Mouse (Mus musculus) hindbrain, embryonic 16.5 days (tissue): ENCODE results near the gene Exoc6b. TPM values are rescaled to one million over a fixed set of nuclear protein-coding genes. Genes with fewer than 3 reads are reported as not detected.

ENCODE experiments used
- ATAC-seq: fragments of 200-750 bp; cut with Nextera tagmentation; 2 replicates; pipeline ENCODE4 v1.8.0; 2017; ENCODE audit warnings: moderate TSS enrichment, moderate library complexity
- H3K27ac ChIP-seq: fragments of 300-500 bp; sonication (generic); 2 replicates; pipeline ENCODE4 v1.5.1; 2014; ENCODE audit warnings: low read depth, mild to moderate bottlenecking, control low read depth, low read length, moderate library complexity
- H3K27me3 ChIP-seq: fragments of 300-500 bp; sonication (generic); replicated peaks from 2 replicates; pipeline ENCODE4 v1.6.1; 2014; ENCODE audit warnings: low read length; ENCODE audit not compliant: control insufficient read depth, insufficient read depth
- H3K36me3 ChIP-seq: fragments of 300-500 bp; sonication (generic); 2 replicates; pipeline ENCODE4 v1.6.1; 2014; ENCODE audit warnings: mild to moderate bottlenecking, low read length, moderate library complexity, mixed read lengths; ENCODE audit not compliant: control insufficient read depth, insufficient read depth
- H3K4me1 ChIP-seq: fragments of 300-500 bp; sonication (generic); 2 replicates; pipeline ENCODE4 v1.6.1; 2014; ENCODE audit warnings: low read depth, low read length; ENCODE audit not compliant: control insufficient read depth, insufficient read depth
- H3K4me2 ChIP-seq: fragments of 300-500 bp; sonication (generic); 2 replicates; pipeline ENCODE4 v1.6.1; 2014; ENCODE audit warnings: mild to moderate bottlenecking, low read length, control low read depth, moderate library complexity
- H3K4me3 ChIP-seq: fragments of 300-500 bp; sonication (generic); 2 replicates; pipeline ENCODE4 v1.5.1; 2014; ENCODE audit warnings: mild to moderate bottlenecking, low read length, control low read depth, moderate library complexity
- H3K9ac ChIP-seq: fragments of 300-500 bp; sonication (generic); 2 replicates; pipeline ENCODE4 v1.6.1; 2014; ENCODE audit warnings: low read depth, mild to moderate bottlenecking, control low read depth, low read length, moderate library complexity
- H3K9me3 ChIP-seq: fragments of 300-500 bp; sonication (generic); 2 replicates; pipeline ENCODE4 v1.6.1; 2014; ENCODE audit warnings: mild to moderate bottlenecking, low read length, moderate library complexity; ENCODE audit not compliant: control insufficient read depth
- WGBS: fragments of 180-500 bp; shearing (Covaris S2); extraction: QIAGEN DNeasy Blood & Tissue Kit; methylation state at CpG from one replicate; pipeline ENCODE4 v1.1.7; 2014; 5-methylcytosine and 5-hydroxymethylcytosine counted together
- polyA plus RNA-seq: library from polyadenylated mRNA; unstranded; fragments of >200 nt; fragmentation: Nextera tagmentation; extraction: Ambion mirVana; gene quantifications from 2 replicates; pipeline ENCODE4 v1.2.1, GENCODE M21; 2015

Exoc6b gene
- polyA plus RNA-seq, 1 experiment from 2014 or later: 46.5 TPM

DNA sequence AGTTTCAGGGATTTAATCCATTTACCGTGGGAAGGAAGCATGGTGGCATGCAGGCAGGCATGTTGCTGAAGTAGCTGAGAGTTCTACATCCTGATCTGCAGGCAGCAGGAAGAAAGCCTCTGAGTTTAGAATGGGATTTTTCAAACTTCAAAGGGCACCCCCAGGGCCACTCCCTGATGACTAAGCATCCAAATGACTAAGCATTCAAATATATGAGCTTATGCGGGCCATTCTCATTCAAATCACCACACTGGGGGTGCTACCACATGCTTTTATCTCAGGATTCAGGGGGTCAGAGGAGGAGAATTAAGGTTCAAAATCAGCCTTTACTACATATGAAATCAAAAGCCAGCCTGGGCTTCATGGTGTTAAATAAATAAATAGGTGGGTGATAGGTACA lies 5.7 kb upstream of the Exoc6b start:
- Histone ChIP-seq H3K4me2 (no peak overlapping the region), H3K4me1 (no peaks in the 10 kb centered on the region), H3K27ac (no peak overlapping the region), H3K9ac (no peak overlapping the region), H3K27me3 (no peaks in the 10 kb centered on the region), H3K9me3 (no peaks in the 10 kb centered on the region), H3K36me3 (no peaks in the 10 kb centered on the region), H3K4me3 (no peak overlapping the region)
- 8% methylated on average over 2 of the region's 2 CpGs for WGBS
- ATAC-seq: no peak

DNA sequence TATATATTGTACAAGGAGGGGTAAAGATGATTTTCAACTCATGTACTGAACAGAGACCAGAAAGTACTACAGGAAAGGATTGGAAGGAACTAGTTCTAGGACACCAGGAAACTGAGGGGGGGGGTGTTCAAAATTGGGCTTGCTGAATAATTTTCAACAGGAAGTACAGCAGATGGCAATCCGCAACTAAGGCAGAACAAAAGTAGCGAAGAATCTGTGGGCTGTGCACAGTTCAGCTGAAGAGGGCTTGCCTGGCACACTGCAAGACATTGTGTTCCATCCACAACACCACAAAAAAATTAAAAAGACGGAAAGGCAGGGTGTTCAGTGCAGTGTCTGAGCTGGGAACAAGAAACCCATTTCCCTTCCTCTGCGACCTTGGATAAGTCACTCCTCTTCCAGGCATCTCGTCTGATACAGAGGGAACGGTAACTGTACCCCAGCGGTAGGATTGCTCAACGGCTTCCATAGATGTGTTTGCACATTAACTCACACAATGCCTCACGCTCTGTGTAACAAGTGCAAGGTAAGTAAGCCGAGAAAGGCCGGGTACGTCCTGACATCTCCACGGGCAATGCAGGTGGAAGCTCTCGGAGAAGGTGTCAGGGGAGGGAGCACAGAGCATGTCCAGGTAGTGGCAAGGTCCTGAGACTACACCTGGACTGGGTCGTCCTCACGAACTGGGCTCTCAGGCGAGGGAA lies 841 bp downstream of the Exoc6b start:
- 2% methylated on average over 17 of the region's 17 CpGs for WGBS
- no peaks in the 10 kb centered on the region for H3K9me3 ChIP-seq
- peak overlapping the region; percentile 55 for H3K4me2 ChIP-seq
- H3K27me3 ChIP-seq: no peaks in the 10 kb centered on the region
- H3K36me3 ChIP-seq: no peaks in the 10 kb centered on the region
- peaks cover 12% of the 10 kb centered on the region for H3K4me1 ChIP-seq
- H3K27ac ChIP-seq: peak overlapping the region; percentile 91
- peak overlapping the region; percentile 96 for H3K4me3 ChIP-seq
- H3K9ac ChIP-seq: peak overlapping the region; percentile 97
- ATAC-seq: peak; percentile 60

DNA sequence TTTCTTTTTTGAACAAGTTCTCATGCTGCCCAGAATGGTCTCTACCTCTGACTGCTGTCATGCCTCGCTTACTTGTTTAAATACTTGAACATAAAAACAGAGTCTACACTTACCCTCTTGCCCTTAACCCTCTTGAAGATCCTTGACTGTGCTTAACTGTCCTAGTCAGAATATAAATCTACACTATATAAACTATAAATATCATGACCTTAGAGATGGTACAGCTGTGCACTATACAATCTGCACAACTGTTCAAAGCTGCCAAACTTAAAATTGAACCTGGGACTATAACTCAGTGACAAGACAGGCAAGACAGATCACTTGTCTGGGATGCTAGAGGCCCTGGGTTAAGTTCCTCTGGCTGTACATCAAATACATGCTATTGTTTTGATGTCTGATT lies 11.7 kb downstream of the Exoc6b start:
- H3K36me3 ChIP-seq: no peaks in the 10 kb centered on the region
- H3K27ac ChIP-seq: no peak overlapping the region
- H3K27me3 ChIP-seq: no peaks in the 10 kb centered on the region
- WGBS: 86% methylated on average over 1 of the region's 1 CpGs
- no peak overlapping the region for H3K9ac ChIP-seq
- H3K4me3 ChIP-seq: no peak overlapping the region
- no peak overlapping the region for H3K4me2 ChIP-seq
- no peaks in the 10 kb centered on the region for H3K9me3 ChIP-seq
- no peak for ATAC-seq
- H3K4me1 ChIP-seq: no peaks in the 10 kb centered on the region

DNA sequence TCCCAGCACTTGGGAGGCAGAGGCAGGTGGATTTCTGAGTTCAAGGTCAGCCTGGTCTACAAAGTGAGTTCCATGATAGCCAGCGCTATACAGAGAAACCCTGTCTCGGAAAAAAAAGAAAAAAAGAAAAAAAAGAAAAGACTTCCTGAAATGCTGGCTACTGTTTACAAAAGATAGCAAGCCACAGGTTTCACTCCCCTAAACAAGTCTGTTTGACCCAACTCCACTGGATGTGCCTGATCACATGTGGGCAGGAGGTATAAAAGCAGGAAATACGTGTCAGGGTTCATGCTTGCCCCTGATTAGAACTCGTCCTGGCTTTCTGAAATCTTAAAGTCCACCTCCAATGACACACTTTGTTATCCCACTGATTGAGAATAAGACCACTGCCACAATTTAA lies 18.2 kb downstream of the Exoc6b start:
- no peak for ATAC-seq

DNA sequence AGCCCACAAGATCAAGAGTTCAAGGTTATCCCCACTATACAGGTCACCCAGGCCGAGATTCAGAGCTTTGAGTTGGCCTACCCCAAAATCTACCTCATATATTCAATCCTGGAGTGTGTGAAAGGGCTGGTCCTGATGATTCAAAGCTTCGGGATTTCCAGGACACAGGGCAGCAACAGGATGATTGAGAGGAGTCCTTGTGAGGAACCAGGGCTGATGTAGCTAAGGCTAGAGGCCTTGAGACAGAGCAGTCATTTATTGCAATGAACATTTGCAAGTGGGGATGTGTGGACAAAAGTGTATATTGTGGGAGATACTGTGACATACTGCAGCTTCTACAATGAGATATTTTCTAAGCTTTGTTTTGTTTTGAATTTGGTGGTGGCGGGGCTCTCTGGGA lies 22.8 kb downstream of the Exoc6b start:
- no peak for ATAC-seq
- Histone ChIP-seq H3K27me3 (no peaks in the 10 kb centered on the region), H3K9ac (no peak overlapping the region), H3K36me3 (no peaks in the 10 kb centered on the region), H3K4me1 (no peaks in the 10 kb centered on the region), H3K4me3 (no peak overlapping the region), H3K27ac (no peak overlapping the region), H3K4me2 (no peak overlapping the region), H3K9me3 (no peaks in the 10 kb centered on the region)
- WGBS: 90% methylated on average over 3 of the region's 3 CpGs

More for the DNA sequence above, 18.2 kb downstream of the Exoc6b start:
- no peaks in the 10 kb centered on the region for H3K27me3 ChIP-seq
- H3K4me3 ChIP-seq: no peak overlapping the region
- H3K27ac ChIP-seq: no peak overlapping the region
- no peaks in the 10 kb centered on the region for H3K36me3 ChIP-seq
- 79% methylated on average over 4 of the region's 4 CpGs for WGBS
- no peak overlapping the region for H3K9ac ChIP-seq
- no peak overlapping the region for H3K4me2 ChIP-seq
- H3K4me1 ChIP-seq: no peaks in the 10 kb centered on the region
- no peaks in the 10 kb centered on the region for H3K9me3 ChIP-seq

DNA sequence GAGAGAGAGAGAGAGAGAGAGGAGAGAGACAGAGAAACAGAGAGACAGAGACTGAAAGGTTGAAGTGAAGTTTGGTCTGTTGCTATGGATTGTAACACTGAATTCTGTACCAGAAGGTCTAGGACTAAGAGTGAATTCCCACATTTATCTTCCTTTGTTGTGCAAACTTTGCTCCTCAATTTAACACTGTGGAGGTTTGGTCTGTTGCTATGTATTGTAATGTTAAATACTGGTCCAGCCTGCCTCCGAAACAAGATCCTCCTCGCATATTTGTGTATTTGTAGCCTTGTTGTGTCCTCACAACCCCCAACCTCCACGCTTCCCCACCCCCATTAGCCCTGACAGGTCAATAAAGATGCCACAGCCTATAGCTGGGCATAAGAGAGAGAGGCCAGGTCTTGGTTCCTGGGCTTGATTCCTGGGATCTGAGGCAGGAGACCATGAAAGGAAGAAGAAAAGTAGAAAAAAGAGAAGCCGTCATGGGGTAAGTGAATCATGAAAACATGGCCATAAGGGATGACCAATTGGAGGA lies 24.6 kb downstream of the Exoc6b start:
- H3K27me3 ChIP-seq: no peaks in the 10 kb centered on the region
- WGBS: 32% methylated on average over 4 of the region's 4 CpGs
- no peak for ATAC-seq

DNA sequence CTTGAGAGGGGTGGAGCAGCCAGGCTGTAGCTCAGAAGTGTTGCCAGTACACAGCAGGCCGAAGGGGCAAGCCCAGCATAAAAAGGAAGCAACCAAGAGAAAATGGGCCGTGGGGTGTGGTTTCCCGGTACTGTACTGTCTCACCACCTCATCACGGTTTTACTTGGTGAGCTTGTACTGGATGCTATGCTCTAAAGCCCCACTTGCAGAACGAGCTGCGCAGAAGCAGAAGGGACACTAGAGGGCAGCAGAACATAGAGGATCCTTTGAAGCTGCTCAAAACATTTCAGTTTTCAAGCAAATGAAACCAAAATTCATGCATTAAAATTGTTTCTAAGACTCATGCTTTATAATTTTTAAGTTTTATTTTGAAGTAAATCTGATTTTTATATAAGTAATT lies 31.6 kb downstream of the Exoc6b start:
- 7% methylated on average over 6 of the region's 6 CpGs for WGBS
- no peak overlapping the region for H3K4me3 ChIP-seq
- H3K27ac ChIP-seq: no peak overlapping the region
- no peak overlapping the region for H3K9ac ChIP-seq
- H3K4me2 ChIP-seq: no peak overlapping the region
- no peak for ATAC-seq
- peaks cover 2% of the 10 kb centered on the region for H3K4me1 ChIP-seq
- no peaks in the 10 kb centered on the region for H3K36me3 ChIP-seq
- H3K27me3 ChIP-seq: no peaks in the 10 kb centered on the region
- no peaks in the 10 kb centered on the region for H3K9me3 ChIP-seq

More for the DNA sequence above, 24.6 kb downstream of the Exoc6b start:
- Histone ChIP-seq H3K4me2 (no peak overlapping the region), H3K9me3 (no peaks in the 10 kb centered on the region), H3K27ac (no peak overlapping the region), H3K9ac (no peak overlapping the region), H3K36me3 (no peaks in the 10 kb centered on the region), H3K4me1 (no peaks in the 10 kb centered on the region), H3K4me3 (no peak overlapping the region)

DNA sequence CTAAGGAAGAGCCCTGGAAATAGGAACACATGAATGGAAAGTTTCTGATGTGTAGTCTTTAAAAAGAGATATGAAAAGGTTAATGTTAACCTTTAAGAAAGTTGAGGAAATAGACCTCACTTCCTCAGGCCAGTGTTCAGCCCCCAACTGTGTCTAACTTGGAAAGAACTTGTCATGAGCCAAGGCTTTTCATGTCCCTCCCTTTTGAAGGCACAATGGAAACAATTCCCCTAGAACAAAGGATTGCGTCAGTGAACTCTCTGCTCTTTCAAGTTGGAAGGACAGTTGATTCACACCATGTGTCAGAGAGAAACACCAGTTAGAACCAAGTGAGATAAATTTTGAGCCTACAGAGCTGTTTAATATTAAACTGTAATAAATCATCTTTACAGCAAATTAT lies 39.6 kb downstream of the Exoc6b start:
- Histone ChIP-seq H3K4me2 (no peak overlapping the region), H3K36me3 (no peaks in the 10 kb centered on the region), H3K27me3 (no peaks in the 10 kb centered on the region), H3K4me1 (no peaks in the 10 kb centered on the region), H3K9me3 (no peaks in the 10 kb centered on the region), H3K9ac (no peak overlapping the region), H3K4me3 (no peak overlapping the region), H3K27ac (no peak overlapping the region)
- no peak for ATAC-seq
- 21% methylated on average over 1 of the region's 1 CpGs for WGBS

DNA sequence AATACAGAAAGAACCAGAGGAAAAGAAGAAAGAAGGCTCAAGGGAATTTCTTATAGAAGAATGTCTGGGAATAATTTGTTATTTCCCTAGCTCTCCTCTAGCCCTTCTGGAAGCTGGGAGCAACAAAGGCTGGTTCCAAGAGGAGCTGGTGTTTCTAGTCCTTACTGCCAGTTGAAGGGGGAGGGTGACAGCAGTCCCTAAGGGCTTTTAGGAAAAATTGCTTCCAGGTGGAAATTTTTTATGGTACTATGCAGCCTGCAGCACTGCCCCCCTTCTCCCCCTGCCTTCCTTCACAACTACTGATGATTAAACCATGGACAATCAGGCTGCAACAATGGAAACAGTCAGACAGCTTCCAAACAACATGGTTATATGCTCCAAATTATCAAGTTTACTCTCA lies 44.9 kb downstream of the Exoc6b start:
- no peak overlapping the region for H3K9ac ChIP-seq
- H3K36me3 ChIP-seq: no peaks in the 10 kb centered on the region
- H3K4me3 ChIP-seq: no peak overlapping the region
- H3K4me2 ChIP-seq: no peak overlapping the region
- H3K27me3 ChIP-seq: no peaks in the 10 kb centered on the region
- H3K9me3 ChIP-seq: no peaks in the 10 kb centered on the region
- H3K4me1 ChIP-seq: no peaks in the 10 kb centered on the region
- no peak overlapping the region for H3K27ac ChIP-seq
- no peak for ATAC-seq
